ENCODE assay signal across 11 mouse cellular contexts in genomic region chr7:140188391-140189328, GRCm38 (mm10). TPM values are rescaled to one million over a fixed set of nuclear protein-coding genes. Genes with fewer than 3 reads are reported as not detected.
DNase-seq lines count a peak whose midpoint lies in the region; ATAC-seq and TF ChIP-seq lines count a peak whose summit lies in the region.
"Had no signal": no experiment of that assay in that cellular context is flagged by ENCODE, and none has a peak within 500 bp of the region (broad histone marks: within the 10 kb centered on the region; RNA-seq: fewer than 3 reads in every experiment).

No protein-coding gene starts in this region.

- peak; percentile 16 for DNase-seq in layer of hippocampus, adult 11-12 months (ENCODE audit: low spot score)
- no peak for DNase-seq in layer of hippocampus, adult 18-20 months (ENCODE audit: low spot score in 2 of 2)
- DNase-seq in G1E (ENCODE audit: low spot score), result no peak
- DNase-seq in c-Kit-positive CD71-negative TER-119-negative erythroid progenitor cells, embryonic 14.5 days (ENCODE audit: low read depth), result peak; percentile 49
- no peak for DNase-seq in liver, postnatal 0 days
- no peak for DNase-seq in kidney, postnatal 36 days
- no peak for DNase-seq in ovary, postnatal 14 days (ENCODE audit: low spot score)
- no peak for DNase-seq in lung, postnatal 10 days

- WGBS in liver, postnatal 0 days (ENCODE audit: insufficient replicate concordance), result 53% methylated on average over 4 of the region's 4 CpGs

- peak; percentile 39; the same call in 1 of the 2 replicates for TF ChIP-seq CTCF in G1E (IDR thresholded peaks at IDR 0.05; ENCODE audit: low read depth, low read length)
- TF ChIP-seq CTCF in liver, postnatal 0 days (IDR thresholded peaks at IDR 0.05; ENCODE audit: low read depth), result peak; percentile 51

- H3K9ac ChIP-seq in liver, postnatal 0 days (replicated peaks), result no peak overlapping the region
- H3K9ac ChIP-seq: limb, embryonic 13.5 days; neural tube, embryonic 15.5 days had no signal

- TF ChIP-seq EP300 in liver, postnatal 0 days (IDR thresholded peaks at IDR 0.05; ENCODE audit: low read depth), result no peak

- no peaks in the 10 kb centered on the region; the same call in 1 of the 2 replicates for H3K9me3 ChIP-seq in G1E (replicated peaks)
- H3K9me3 ChIP-seq in liver, postnatal 0 days (ENCODE audit: low read length), result no peaks in the 10 kb centered on the region
- H3K9me3 ChIP-seq: limb, embryonic 13.5 days; neural tube, embryonic 15.5 days had no signal

- peaks cover 44% of the 10 kb centered on the region for H3K4me1 ChIP-seq in G1E (ENCODE audit: insufficient read depth, low read depth, low read length)
- no peaks in the 10 kb centered on the region for H3K4me1 ChIP-seq in liver, postnatal 0 days (ENCODE audit: insufficient read depth)
- H3K4me1 ChIP-seq: neural tube, embryonic 15.5 days had no signal

- peak; percentile 48 for ATAC-seq in G1E (ENCODE audit: extremely low read depth, insufficient number of reproducible peaks, low FRiP score, poor library complexity, severe bottlenecking)
- no peak for ATAC-seq in liver, postnatal 0 days

- no peak overlapping the region for H3K27ac ChIP-seq in liver, postnatal 0 days (ENCODE audit: low read depth)
- H3K27ac ChIP-seq: limb, embryonic 13.5 days; neural tube, embryonic 15.5 days had no signal

- peaks cover 5% of the 10 kb centered on the region for H3K27me3 ChIP-seq in G1E (ENCODE audit: insufficient read depth, low read length)
- no peaks in the 10 kb centered on the region for H3K27me3 ChIP-seq in liver, postnatal 0 days (ENCODE audit: insufficient read depth, low read length)
- H3K27me3 ChIP-seq: limb, embryonic 13.5 days; neural tube, embryonic 15.5 days had no signal

- H3K4me3 ChIP-seq in G1E (ENCODE audit: low read depth, low read length), result no peak overlapping the region
- H3K4me3 ChIP-seq in liver, postnatal 0 days (ENCODE audit: low read depth, low read length), result no peak overlapping the region
- H3K4me3 ChIP-seq: limb, embryonic 13.5 days; neural tube, embryonic 15.5 days had no signal

- H3K36me3 ChIP-seq in G1E (replicated peaks), result no peaks in the 10 kb centered on the region
- no peaks in the 10 kb centered on the region for H3K36me3 ChIP-seq in liver, postnatal 0 days (replicated peaks; ENCODE audit: insufficient read depth, low read length)
- H3K36me3 ChIP-seq: limb, embryonic 13.5 days; neural tube, embryonic 15.5 days had no signal

- no peak overlapping the region for H3K4me2 ChIP-seq in liver, postnatal 0 days (ENCODE audit: low read depth, low read length)
- H3K4me2 ChIP-seq: limb, embryonic 13.5 days; neural tube, embryonic 15.5 days had no signal

RNA-seq across cellular contexts. Expression of gene Olfr523, which starts 15.6 kb away (rescaled TPM):
- total RNA-seq in layer of hippocampus, adult 18-20 months (2021), result under 1 TPM in 1 of 2 experiments, not detected in 1; 0.10 TPM
- total RNA-seq in G1E (2014; fragmentation: Nextera tagmentation), result not detected in 2 replicates
- 0.06 and 0.11 TPM in 2 replicates for total RNA-seq in G1E (2017)
- not detected in 2 replicates for polyA plus RNA-seq in G1E (2012)
- polyA plus RNA-seq in liver, postnatal 0 days (2015; fragmentation: Nextera tagmentation; extraction: Ambion mirVana), result not detected in 2 replicates
- polyA plus RNA-seq: heart, embryonic 16.5 days; limb, embryonic 13.5 days; neural tube, embryonic 15.5 days had no signal

RNA-seq across cellular contexts. Expression of gene Olfr524, which starts 17.1 kb away (rescaled TPM):
- not detected for total RNA-seq in layer of hippocampus, adult 18-20 months (2021)
- total RNA-seq in G1E (2014; fragmentation: Nextera tagmentation) (not detected in 2 replicates), G1E (2017) (0.05 and 0.06 TPM in 2 replicates)
- not detected in 2 replicates for polyA plus RNA-seq in G1E (2012)
- polyA plus RNA-seq in liver, postnatal 0 days (2015; fragmentation: Nextera tagmentation; extraction: Ambion mirVana), result not detected in 2 replicates
- polyA plus RNA-seq: limb, embryonic 13.5 days; neural tube, embryonic 15.5 days had no signal

RNA-seq across cellular contexts. Expression of gene Olfr522, which starts 24.1 kb away (rescaled TPM):
- total RNA-seq in layer of hippocampus, adult 18-20 months (2021), result not detected
- total RNA-seq in G1E (2014; fragmentation: Nextera tagmentation) (not detected in 2 replicates), G1E (2017) (under 0.01 and 0.05 TPM in 2 replicates)
- not detected in 2 replicates for polyA plus RNA-seq in G1E (2012)
- polyA plus RNA-seq in liver, postnatal 0 days (2015; fragmentation: Nextera tagmentation; extraction: Ambion mirVana), result not detected in 2 replicates
- polyA plus RNA-seq: heart, embryonic 16.5 days; limb, embryonic 13.5 days; neural tube, embryonic 15.5 days had no signal

RNA-seq across cellular contexts. Expression of gene Cd163l1, which starts 29.4 kb away (rescaled TPM):
- under 1 TPM; 0.57 to 0.76 TPM for total RNA-seq in layer of hippocampus, adult 18-20 months (2021)
- total RNA-seq in G1E (2014; fragmentation: Nextera tagmentation) (not detected in 2 replicates), G1E (2017) (not detected in 2 replicates)
- not detected in 2 replicates for polyA plus RNA-seq in G1E (2012)
- polyA plus RNA-seq in liver, postnatal 0 days (2015; fragmentation: Nextera tagmentation; extraction: Ambion mirVana), result 0.04 TPM in 1 of 2 replicates, not detected in the other
- polyA plus RNA-seq: neural tube, embryonic 15.5 days had no signal

RNA-seq across cellular contexts. Expression of gene Sprn, which starts 34.0 kb away (rescaled TPM):
- 100 to 1,000 TPM; 151 to 156 TPM for total RNA-seq in layer of hippocampus, adult 18-20 months (2021)
- not detected in 2 replicates for total RNA-seq in G1E (2014; fragmentation: Nextera tagmentation)
- total RNA-seq in G1E (2017), result 0.11 TPM in 1 of 2 replicates, not detected in the other
- not detected in 2 replicates for polyA plus RNA-seq in G1E (2012)
- polyA plus RNA-seq in liver, postnatal 0 days (2015; fragmentation: Nextera tagmentation; extraction: Ambion mirVana), result 0.08 TPM in 2 replicates

Comparison
In these comparisons a context has a peak if more than half of its experiments do, and no peak if none do; other contexts are left out.
1. DNase-seq: peak in layer of hippocampus, adult 11-12 months (single experiment) and c-Kit-positive CD71-negative TER-119-negative erythroid progenitor cells, embryonic 14.5 days (single experiment); none in layer of hippocampus, adult 18-20 months (0 of 2), G1E (single experiment), liver, postnatal 0 days (single experiment), kidney, postnatal 36 days (0 of 2), ovary, postnatal 14 days (single experiment) and lung, postnatal 10 days (single experiment).